Mouse (Mus musculus) C2C12 (cell line): Measurements from ENCODE around the gene Gdap1l1.

Source experiments
- CEBPB ChIP-seq: IDR thresholded peaks from one replicate; pipeline ENCODE4 v1.6.1; 2011; ENCODE audit warnings: low read depth, mild to moderate bottlenecking, control low read depth, moderate library complexity
- CTCF ChIP-seq: IDR thresholded peaks from one replicate; pipeline ENCODE4 v1.5.1; 2011; ENCODE audit not compliant: control insufficient read depth, insufficient read depth, insufficient read length
- MAX ChIP-seq: IDR thresholded peaks from one replicate; pipeline ENCODE4 v1.6.1; 2011; ENCODE audit warnings: mild to moderate bottlenecking, control low read depth
- MYOG ChIP-seq: IDR thresholded peaks from one replicate; pipeline ENCODE4 v1.6.1; 2011; ENCODE audit not compliant: control insufficient read depth, insufficient read length; ENCODE audit errors: extremely low read depth
- USF1 ChIP-seq: IDR thresholded peaks from one replicate; pipeline ENCODE4 v1.6.1; 2011; ENCODE audit warnings: low read depth, mild to moderate bottlenecking, control low read depth, moderate library complexity

DNA sequence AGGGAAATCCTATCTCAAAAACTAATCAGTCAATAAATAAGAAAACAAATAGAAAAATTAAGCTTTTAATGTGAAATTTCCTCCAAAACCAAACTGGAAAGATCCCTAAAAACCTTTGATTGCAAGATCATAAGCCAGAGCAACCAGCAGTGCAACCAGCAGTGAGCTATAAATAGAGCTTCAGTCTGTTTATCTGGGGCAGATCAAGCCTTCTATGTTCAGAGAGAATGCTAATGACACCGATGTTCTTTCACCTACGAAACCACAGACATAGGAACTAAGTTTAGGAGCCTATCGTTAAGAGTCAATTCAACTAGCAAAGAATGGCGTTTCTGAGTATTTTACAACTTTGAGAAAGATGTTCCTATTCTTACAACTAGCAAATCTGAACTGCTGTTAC lies 26.4 kb upstream of the Gdap1l1 start:
- TF ChIP-seq MAX: no peak
- no peak for TF ChIP-seq CTCF
- no peak for TF ChIP-seq MYOG
- no peak for TF ChIP-seq USF1
- TF ChIP-seq CEBPB: no peak
